Mouse (Mus musculus) ovary, adult 18-20 months (tissue): ENCODE measurements around the gene Fkbp8.

ENCODE experiments used
- DNase-seq: peaks from one replicate; pipeline ENCODE4 v3.0.0; 2022; ENCODE audit warnings: low spot score, mixed read lengths

Fkbp8 gene

DNA sequence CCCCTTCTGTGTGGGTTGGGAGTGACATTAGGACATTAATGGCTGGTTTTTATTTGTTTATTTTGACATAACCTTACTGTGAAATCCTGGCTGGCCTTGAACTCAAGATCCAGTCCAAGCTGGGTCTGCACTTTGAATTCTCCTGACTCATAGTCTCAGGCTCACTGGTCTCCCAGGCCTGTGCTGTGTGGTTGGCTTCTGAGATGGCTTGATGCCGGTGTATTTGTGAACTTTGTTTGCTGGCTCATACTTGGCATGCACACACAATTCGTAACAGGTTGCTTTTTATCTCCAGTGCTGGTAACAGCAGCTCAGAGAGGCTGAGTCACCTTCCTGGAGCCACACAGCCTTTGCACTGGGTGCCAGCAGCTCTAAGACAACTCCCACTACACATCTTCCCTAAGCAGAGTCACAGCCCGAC, 2.2 kb downstream of the Fkbp8 start:
- no peak for DNase-seq

DNA sequence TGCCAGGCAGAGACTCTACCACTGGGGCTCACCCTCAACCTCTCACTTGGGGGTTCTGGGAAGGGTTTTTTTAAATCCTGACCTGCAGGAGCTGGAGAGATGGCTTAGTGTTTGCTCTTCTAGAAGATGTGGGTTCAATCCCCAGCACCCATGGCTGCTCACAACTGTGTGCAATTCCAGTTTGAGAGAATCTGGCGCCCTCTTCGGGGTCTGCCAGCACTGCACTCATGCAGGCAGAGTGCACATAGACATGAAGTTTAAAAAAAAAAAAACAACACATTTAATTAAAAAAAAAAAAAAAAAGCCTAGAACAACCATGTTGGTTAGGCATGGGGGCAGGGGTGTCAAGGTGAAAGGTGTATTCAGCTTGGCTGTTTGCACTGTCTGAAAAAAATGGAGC, 2.8 kb downstream of the Fkbp8 start:
- DNase-seq: no peak

DNA sequence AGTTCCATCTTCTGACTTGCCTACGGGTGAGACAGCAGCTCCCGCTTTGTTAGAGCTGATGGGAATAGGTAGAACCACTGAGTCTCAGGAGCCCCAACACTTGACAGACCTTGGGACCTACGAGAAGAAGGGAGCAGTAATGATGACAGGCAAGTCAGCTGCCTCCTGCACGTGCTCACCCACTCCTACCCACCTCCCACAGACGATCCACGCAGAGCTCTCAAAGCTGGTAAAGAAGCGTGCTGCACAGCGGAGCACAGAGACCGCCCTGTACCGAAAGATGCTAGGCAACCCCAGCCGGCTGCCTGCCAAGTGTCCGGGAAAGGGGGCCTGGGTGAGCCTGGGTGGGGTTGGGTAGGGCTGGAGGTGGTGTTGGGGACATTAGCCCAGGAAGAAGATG, 6.8 kb downstream of the Fkbp8 start:
- DNase-seq: no peak

DNA sequence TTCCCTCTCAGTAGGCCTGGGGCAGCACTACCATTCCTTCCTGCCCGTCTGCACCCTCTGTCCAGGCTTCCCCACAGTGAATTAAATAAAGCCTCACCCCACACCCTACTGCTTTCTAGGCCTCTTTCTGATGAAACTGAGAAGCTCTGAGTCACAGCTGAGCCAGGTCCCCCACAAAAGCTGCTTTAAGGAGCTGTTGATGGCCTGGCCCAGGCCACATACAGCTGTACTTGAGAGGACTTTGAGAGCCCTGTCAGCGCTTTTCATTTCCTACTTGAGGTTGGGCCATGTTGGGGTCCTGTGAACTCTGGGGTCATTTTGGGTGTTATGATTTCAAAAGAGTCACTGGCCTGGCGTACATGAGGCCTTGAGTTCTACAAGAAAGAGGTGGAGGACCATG, 7.7 kb downstream of the Fkbp8 start:
- DNase-seq: no peak

DNA sequence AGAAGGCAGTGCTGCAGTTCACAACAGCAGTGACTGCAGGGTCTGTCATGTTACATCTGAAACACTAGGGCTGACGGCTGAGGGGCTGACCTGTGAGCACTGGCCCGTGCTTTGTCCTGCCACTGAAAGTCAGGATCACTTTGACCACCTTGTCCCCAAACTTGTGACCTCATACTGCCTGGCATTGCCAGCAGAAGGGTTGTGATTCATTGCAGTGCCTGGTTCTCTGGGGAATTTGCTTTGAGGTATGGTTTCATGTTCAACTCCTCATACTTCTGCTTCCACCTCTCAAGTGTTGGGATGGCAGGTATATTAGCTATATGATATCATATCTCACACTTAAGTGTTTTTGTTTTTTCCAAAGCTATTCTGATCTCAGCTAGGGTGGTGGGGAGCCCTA, 8.2 kb downstream of the Fkbp8 start:
- no peak for DNase-seq

DNA sequence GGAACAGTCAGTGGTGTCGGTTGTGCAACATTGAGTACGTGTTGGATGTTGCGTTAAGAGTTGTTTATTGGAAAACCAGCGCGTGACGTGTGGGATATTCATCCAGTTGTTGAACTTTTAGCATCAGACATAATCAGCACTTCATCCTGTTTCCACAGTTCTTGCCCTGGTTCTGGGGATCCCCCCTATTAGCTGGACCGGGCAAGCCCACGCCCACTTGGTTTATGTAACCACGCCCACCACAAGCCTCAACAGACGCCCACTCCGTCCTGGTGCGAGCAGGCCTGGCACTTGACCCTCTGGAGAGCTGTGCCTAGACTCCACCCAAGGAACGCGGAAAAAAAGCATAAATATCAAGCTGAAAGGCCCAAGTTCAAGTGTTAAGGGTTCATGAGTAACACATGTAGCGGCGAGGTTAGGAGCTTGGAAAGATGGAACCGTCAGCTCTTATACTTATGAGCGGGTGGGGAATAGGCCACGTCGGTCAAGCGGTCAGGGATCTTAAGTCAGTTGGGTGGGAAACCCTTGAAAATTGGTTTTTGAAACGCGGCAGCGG, 10.6 kb downstream of the Fkbp8 start:
- peak; percentile 71 for DNase-seq

DNA sequence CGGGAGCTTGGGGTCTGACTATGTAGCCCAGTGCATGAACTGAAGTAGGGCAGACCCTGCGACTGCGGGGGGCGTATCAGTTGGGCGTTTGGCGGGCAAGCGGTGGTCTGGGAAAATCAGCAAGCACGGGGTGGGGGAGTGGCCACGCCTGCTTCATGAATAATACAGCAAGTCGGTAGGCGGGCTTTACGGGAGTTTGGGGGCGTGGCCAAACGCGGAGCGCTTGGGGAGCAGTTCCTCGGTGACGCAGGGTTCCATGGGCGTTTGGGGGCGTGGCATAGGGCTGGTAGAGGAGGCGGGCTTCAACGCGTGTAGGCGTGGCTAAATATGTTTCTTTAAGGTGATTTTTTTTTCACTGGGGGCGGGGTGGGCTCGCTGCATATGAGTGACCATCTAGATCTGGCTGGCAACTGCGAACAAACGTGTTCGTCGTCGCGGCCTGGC, 11.1 kb downstream of the Fkbp8 start:
- DNase-seq: peak; percentile 98

DNA sequence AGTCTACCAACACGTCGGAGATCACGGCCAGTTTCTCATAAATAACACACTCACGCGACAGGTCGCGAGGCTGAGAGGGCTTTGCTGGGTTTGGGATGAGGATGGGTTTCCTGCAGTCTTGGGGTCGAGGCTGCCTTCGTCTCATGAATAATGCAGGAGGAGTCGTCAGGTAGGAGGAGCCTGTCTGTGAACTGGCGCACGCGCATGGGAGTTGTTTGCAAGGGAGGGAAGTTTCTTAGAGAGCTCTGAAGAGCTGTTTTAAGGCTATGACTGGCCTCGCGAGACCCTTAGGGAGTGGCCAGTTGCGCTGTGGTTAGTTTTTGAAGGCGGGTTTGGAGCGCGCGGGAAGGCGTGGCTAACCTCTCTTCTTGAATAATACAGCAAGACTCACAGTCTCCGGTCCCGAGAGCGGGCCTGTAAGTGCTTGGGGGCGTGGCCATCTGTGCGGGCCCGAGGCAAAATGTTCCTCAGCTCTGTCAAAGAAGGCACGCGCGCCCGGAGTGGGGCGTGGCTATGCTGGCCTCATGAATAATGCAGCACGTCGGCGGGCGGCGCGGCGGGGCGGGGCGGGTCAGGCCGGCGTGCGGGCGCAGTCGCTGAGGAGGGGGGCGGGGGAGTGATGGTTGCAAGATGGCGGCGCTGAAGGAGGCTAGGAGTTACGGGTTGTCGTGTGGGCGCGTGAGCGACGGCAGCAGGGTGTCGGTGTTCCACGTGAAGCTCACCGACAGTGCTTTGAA, 11.7 kb downstream of the Fkbp8 start, which contains the start of gene Ell:
TSS of gene Ell (plus strand) at position 381 of the 737 bp plus-strand sequence.
- DNase-seq: peak; percentile 99

DNA sequence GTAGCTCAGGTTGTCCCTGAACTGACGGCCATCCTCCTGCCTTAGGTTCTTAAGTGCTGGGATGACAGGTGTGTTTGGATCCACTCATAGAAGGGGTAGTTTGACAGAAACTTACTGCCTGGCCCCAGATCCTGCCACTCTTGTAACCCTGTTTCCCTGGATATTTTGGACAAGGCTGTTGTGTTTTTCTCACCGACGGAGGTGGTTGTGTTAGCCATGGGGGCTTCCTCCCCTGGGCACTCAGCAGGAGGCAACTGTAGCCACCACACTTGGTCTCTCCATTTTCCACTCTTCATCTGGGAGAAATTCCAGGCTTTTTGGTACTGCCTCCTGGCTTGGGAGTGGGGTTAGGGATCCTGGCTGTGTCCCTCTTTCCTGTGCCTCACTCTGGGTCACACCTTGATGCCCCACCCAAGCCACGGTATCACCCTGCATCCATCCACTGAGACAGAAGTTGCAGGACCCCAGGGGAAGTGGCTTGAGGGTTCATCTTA, 12.5 kb downstream of the Fkbp8 start:
- no peak for DNase-seq

DNA sequence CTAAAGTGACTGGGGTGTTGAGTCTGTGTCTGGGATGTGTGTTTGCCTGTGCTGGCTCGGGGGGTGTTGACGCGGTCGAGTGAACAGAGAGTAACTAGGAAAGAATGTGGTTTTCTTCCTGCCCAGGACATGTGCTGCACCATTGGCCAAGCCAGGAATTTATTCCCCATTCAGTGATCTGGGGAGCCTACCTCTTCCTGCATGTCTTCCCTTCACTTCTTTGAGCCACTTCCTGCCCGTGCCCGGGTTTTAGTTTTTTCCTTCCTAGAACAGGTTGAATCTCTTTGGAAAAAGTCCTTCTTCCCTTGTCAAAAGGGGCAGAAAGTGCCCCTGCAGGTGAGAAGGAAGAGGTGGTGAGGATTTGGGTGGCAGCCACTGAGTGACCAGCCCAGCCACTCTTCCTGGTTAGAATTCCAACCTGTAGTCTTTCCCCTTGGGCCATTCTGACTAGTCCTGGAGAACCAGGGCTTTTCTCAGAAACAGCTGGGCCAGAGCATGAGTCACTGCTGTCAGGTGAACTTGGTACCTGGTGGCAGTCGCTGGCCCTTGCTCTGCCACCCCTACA, 13.1 kb downstream of the Fkbp8 start:
- DNase-seq: no peak

DNA sequence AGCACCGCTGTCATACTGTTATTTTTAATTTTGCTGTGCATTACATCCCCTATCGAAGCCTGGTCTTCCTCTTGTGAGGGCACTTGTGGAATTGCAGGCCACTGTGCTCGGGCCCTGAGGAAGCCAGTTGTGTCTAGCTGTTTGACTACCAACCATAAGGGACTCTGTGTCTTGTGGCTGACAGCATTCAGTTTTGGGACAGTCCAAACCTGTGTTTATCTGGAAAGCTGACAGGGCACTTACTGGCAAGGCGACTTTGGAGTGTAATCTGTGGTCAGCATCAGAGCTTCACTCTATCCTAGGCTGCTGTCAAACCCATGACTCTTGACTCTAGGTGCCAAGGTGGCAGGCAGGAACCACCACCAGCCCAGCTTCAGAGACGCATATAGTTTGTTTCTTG, 13.6 kb downstream of the Fkbp8 start:
- no peak for DNase-seq

DNA sequence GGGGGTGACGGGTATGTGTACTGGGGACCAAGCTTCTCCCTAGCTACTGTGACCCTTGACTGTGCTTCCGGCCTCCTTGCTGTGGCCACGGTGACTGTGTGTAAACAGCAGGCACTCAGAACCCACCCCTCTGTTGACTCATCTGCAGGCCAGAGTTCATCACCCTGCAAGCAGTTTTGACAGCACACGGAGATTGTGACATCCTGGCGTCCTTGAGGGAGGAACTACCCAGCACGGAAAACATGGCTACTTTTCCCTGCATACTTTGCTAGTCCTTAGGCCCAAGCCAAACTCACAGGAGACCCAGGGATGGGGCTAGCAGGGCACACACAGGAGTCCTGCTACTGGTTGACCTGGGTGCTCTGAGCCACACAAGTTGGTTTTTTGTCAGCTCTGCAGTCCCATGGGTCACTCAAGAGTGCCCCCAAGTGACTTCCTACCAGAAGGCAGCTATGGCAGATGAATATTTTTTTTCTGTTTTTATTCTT, 16.7 kb downstream of the Fkbp8 start:
- DNase-seq: peak; percentile 63

DNA sequence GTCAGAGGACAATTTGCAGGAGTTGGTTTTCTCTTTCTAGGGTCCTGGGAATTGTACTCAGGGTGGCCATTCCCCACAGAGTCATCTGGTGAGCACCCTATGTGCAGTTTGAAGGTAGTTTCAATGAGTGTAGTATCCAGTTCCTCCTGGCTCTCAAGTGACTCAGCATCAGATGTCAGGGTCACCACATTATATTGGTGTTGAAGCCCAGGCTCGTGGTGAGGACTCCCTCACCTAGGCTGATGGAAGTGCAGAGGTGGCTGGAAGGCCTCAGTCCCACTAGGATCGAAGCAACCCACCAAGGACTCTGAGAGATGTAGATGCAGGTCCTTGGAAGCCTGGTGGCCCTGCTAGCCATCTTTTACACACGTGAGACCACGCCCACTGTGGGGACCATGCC, 18.9 kb downstream of the Fkbp8 start:
- no peak for DNase-seq

DNA sequence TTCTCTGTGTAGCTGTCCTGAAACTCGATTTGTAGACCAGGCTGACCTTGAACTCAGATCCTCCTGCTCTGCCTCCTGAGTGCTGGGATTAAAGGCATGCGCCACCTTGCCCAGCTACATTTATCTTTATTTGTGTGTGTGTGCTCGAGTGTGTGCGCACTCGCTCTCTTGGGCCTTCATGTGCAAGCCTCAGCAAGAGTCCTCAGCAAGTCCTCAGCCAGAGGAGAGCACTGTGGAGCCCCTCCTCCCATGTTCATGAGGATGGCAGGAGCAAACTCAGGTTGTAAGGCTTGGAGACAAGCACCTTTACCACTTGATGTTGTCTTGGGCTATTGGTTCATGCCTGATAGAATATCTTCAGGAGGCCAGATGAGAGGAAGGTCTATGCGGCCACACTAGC, 20.2 kb downstream of the Fkbp8 start:
- no peak for DNase-seq

DNA sequence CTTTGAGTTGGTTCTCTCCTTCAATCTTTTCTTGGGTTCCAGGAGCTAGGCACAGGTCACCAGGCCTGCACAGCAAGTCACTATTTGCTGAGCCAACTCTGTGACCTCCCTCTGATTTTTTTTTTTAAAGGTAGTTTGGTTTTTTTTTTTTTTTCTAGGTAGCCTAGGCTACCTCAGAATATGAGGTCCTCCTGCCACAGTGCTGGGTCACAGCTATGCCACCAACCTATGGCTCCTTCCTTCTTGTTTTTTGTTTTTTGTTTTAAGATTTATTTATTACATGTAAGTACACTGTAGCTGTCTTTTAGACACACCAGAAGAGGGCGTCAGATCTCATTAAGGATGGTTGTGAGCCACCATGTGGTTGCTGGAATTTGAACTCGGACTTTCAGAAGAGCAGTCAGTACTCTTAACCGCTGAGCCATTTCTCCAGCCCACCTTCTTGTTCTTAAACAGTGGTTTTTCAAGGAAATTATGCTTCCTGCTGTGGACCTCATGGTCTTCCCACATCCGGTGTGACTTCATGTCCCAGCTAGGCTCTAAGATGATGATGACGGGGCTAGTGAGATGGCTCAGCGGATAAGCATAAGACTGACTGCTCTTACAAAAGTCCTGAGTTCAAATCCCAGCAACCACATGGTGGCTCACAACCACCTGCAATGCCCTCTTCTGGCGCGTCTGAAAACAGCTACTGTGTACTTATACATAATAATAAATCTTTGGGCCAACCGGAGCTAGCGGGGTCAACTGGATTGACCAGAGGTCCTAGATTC, 22.1 kb downstream of the Fkbp8 start:
- DNase-seq: no peak

DNA sequence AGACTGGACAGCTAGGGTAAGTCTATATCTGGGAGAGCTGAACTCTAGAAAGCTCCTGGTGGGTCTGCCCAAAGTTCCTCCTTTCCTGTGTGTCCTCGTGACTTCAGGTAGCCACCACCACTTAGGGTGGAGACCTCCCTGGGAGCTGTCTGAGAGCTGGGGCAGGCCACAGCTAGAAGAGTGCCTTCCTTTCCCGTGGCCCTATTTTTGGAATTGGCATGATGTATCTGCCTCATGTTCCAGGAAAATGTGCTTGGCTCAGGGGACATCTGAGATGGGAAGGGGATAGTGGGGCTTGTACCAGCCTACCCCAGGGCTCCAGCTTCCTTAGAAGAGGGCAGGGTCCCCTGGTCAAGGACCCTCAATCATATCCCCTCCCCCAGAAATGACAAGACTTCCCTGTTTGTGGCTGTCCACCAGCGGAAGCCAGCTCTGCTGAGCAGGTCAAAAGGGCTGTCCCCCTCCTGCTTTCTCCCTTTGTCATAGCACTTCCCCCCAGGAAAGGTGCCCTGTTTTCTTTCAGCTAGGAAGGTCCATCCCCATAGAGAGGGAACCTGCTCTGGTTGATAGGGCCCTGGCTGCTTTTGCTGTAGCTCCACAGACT, 24.1 kb downstream of the Fkbp8 start:
- no peak for DNase-seq

DNA sequence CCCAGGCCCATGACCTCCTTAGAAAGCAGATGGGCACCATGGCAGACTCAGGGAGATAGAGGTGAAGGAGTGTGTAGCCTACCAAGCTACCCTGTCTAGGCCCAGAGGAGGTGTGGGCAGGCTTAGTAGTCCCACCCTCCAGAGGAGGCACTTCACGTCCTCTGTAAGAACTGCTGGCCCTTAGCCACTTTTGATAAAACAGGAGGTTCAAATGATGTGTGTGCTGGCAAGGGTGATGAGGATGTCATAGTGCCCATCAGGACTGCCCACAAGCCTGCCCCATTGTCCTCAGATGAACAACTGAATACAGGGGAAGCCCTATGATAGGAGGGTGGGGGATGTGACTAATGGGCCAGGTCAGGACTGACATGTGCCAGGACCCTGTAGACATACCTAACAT, 25.3 kb downstream of the Fkbp8 start:
- DNase-seq: no peak

DNA sequence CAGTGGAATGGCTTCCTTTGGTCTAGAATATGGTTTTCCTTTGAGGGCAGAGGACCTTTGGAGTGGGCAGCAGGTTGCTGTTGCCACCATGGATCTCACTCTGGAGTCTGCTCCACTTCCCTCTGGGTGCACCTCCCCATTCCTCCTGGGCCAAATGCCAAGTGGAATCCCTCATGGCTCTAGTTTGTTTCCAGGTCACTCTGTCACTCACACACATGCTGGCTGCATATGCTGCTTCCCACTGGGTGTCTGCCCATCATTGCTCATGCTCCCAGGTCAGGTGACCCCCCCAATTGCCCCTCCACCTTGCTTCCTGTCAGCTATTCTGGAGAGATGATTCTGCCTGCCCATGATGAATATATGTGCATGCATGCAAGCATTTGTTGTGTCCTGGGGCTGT, 26.2 kb downstream of the Fkbp8 start:
- DNase-seq: no peak

DNA sequence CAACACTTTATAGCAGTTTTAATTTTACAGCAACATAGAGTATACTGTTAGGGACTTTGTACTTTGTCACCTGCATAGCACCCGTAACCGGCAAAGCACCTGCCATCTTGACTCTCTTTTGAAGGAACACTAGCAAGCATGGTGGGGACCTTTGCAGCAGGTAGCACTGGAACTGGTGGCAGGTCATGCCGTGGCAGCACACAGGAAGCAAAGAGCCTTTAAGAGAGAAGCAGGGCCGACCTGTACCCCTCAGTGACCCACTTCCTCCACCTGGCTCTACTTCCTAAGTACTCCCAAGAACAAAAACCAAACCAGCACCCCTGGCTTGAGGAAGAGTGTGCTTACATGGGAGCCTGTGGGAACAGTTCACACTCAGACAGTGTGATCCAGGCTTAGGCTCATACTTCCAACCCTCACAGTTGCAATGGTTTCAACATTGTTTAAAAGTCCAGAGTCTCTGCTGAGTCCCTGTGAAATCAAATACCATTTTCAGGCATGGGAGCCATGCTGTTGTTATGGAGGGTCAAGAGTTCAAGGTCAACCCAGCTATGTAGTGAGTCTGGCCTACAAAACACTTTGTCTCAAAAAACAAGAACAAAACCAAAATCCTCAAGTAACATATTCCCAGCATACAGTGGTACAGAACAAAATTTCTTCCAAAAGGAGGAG, 27.7 kb downstream of the Fkbp8 start:
- no peak for DNase-seq

DNA sequence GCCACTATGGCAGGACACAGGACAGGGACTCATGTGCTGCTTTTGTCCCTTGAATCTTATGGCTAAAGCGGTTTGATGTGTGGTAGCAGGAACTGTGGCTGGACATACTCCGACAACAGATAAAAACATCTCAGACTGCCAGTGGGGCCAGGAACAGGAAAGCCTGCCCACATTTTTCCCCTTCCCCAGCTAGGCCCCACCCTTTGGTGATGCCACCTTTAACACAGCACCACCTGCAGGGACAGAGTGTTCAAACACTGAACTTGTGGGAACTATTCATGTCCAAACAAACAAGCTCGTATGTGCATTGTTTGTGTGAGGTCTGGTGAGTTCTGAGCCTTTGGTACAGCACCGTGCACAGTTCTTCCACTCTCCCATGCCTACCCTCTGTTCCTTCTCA, 30.8 kb downstream of the Fkbp8 start:
- DNase-seq: no peak

DNA sequence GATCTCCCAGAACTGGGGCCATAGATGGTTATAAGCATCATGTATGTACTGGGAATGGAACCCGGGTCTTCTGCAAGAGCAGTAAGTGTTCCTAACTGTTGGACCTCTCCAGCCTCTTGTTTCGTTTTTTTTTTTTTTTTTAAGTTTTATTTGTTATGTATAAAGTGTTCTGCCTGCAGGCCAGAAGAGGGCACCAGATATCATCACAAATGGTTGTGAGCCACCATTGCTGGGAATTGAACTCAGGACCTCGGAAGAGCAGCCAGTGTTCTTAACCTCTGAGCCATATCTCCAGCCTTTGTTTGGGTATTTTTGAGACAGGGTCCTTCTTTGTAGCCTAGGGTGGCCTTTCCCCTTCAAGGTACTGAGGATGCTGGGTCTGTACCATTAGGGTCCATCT, 31.5 kb downstream of the Fkbp8 start:
- no peak for DNase-seq

DNA sequence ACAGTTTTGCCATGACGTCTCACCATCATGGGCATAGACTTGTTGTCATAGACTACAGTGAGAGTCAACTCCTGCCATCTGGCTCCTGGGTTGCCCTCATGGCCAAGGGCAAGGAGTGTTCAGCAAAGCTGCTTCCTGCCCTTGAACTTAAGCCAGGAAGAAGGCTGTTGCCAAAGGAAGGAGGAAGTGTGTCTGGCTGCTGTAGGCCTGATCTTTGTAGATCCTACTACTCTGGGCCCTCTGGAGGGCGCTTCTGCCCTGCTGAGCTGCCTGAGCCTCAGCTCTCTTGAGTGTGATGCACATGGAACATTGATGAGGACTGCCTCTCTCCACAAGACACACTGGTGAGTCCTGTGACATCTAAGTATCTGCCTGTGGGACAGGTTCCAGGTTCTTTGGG, 32.6 kb downstream of the Fkbp8 start:
- DNase-seq: peak; percentile 68
